Mouse (Mus musculus): Measurements from ENCODE around the gene Pnpla3. TPM values are rescaled to one million over a fixed set of nuclear protein-coding genes. Genes with fewer than 3 reads are reported as not detected.

Gene Pnpla3
- polyA plus RNA-seq (2015; fragmentation: Nextera tagmentation; extraction: Ambion mirVana): 2.6 and 3.7 TPM in 2 replicates

DNA sequence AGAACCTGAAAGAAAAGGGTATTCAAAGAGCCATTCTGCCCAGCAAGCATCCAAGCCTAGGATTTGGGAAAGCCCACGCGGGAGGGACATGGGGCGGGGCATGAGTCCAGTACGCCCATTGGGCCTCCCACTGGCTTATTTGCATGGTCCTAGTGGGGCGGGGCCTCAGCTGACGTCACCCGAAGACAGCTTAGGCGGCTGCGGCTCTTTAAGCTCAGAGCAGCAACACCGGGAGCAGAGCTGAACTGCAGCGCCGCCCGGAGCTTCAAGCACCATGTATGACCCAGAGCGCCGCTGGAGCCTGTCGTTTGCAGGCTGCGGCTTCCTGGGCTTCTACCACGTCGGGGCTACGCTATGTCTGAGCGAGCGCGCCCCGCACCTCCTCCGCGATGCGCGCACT is at the start of gene Pnpla3:
Gene Pnpla3 (plus strand): TSS at position 238 of the 400 bp plus-strand sequence.
- Histone ChIP-seq H3K4me2 (peak within 1 kb of the TSS; percentile 70), H3K4me3 (replicated peaks) (peak within 1 kb of the TSS; percentile 54), H3K9me3 (replicated peaks) (no peaks in the 10 kb centered on the region), H3K4me1 (replicated peaks) (peaks cover 12% of the 10 kb centered on the region), H3K27me3 (peaks cover 47% of the 10 kb centered on the region), H3K27ac (replicated peaks) (peak within 1 kb of the TSS; percentile 71), H3K36me3 (replicated peaks) (no peaks in the 10 kb centered on the region), H3K9ac (peak within 1 kb of the TSS; percentile 53)
- under 1% methylated on average over 28 of the region's 28 CpGs for WGBS (ENCODE audit: insufficient replicate concordance)
- ATAC-seq (ENCODE audit: insufficient read depth): peak; percentile 75

- no peak for ATAC-seq (ENCODE audit: insufficient read depth)
- no peak overlapping the region for H3K27ac ChIP-seq (replicated peaks)
- no peaks in the 10 kb centered on the region for H3K9me3 ChIP-seq (replicated peaks)
- H3K4me3 ChIP-seq (replicated peaks): no peak overlapping the region
- WGBS (ENCODE audit: insufficient replicate concordance): 21% methylated on average over 6 of the region's 6 CpGs
- H3K4me2 ChIP-seq: no peak overlapping the region
- no peaks in the 10 kb centered on the region for H3K27me3 ChIP-seq
- H3K36me3 ChIP-seq (replicated peaks): no peaks in the 10 kb centered on the region
- H3K9ac ChIP-seq: no peak overlapping the region
- 0 out of 2 replicates have a peak, but pooled peaks cover 3% of the 10 kb centered on the region for H3K4me1 ChIP-seq (replicated peaks)
Measured at GRCm38 (mm10) chr15:84120612-84121011, 47.0 kb upstream of the Pnpla3 start.

DNA sequence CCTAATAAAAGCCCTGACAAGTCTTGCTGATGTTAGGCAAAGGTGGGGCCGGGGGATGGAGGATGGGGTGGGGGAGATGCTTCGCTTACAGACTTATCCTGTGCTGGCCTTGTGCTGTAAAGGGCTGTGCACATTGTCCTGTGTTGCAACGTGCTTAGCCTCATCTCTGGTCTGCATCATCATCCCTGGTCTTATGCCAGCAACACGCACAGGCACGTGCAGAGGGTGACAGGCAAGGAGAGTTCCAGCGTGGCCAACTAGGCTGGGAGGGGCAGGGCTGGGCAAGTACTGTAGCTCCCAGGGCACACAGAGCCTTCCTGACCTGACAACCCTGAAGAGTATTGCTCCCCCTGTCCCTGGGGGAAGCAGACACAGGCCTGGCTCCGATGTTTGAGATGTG is 46.6 kb upstream of the Pnpla3 start:
- no peaks in the 10 kb centered on the region for H3K27me3 ChIP-seq
- no peak overlapping the region for H3K4me2 ChIP-seq
- H3K9ac ChIP-seq: no peak overlapping the region
- 50% methylated on average over 7 of the region's 7 CpGs for WGBS (ENCODE audit: insufficient replicate concordance)
- 0 out of 2 replicates have a peak, but pooled peaks cover 3% of the 10 kb centered on the region for H3K4me1 ChIP-seq (replicated peaks)
- no peak overlapping the region for H3K4me3 ChIP-seq (replicated peaks)
- H3K9me3 ChIP-seq (replicated peaks): no peaks in the 10 kb centered on the region
- no peaks in the 10 kb centered on the region for H3K36me3 ChIP-seq (replicated peaks)
- no peak overlapping the region for H3K27ac ChIP-seq (replicated peaks)
- no peak for ATAC-seq (ENCODE audit: insufficient read depth)

GRCm38 (mm10) chr15:84123075-84123474 is 44.6 kb upstream of the Pnpla3 start, which contains the start of gene Pnpla5:
Gene Pnpla5, minus strand, starts transcription at chr15:84123175.
- WGBS (ENCODE audit: insufficient replicate concordance): 53% methylated on average over 8 of the region's 8 CpGs
- H3K9me3 ChIP-seq (replicated peaks): no peaks in the 10 kb centered on the region
- ATAC-seq (ENCODE audit: insufficient read depth): no peak
- H3K4me3 ChIP-seq (replicated peaks): no peak within 1 kb of the TSS
- 0 out of 2 replicates have a peak, but pooled peaks cover 7% of the 10 kb centered on the region for H3K4me1 ChIP-seq (replicated peaks)
- H3K9ac ChIP-seq: no peak within 1 kb of the TSS
- no peaks in the 10 kb centered on the region for H3K36me3 ChIP-seq (replicated peaks)
- no peak within 1 kb of the TSS for H3K27ac ChIP-seq (replicated peaks)
- H3K27me3 ChIP-seq: no peaks in the 10 kb centered on the region
- H3K4me2 ChIP-seq: no peak within 1 kb of the TSS

DNA sequence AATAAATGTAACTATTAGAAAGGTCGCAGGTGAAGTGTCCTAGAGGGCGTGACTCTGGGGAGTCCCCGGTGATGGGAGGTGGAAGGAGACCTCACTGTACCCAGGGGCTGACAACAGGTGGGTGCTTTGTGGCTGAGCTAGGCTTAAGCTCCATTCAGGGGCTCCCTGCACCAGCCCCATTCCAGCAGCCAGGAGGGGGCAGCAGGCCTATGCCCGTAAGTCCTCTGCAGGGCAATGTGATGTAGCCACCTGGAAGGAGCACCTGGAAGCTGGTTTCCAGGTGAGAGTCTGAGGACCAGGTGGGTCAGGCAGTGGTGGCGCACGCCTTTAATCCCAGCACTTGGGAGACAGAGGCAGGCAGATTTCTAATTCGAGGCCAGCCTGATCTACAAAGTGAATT is 43.6 kb upstream of the Pnpla3 start:
- no peak overlapping the region for H3K9ac ChIP-seq
- no peak overlapping the region for H3K4me2 ChIP-seq
- no peak overlapping the region for H3K4me3 ChIP-seq (replicated peaks)
- H3K27ac ChIP-seq (replicated peaks): no peak overlapping the region
- no peak for ATAC-seq (ENCODE audit: insufficient read depth)
- H3K9me3 ChIP-seq (replicated peaks): no peaks in the 10 kb centered on the region
- 51% methylated on average over 7 of the region's 7 CpGs for WGBS (ENCODE audit: insufficient replicate concordance)
- no peaks in the 10 kb centered on the region for H3K27me3 ChIP-seq
- 0 out of 2 replicates have a peak, but pooled peaks cover 7% of the 10 kb centered on the region for H3K4me1 ChIP-seq (replicated peaks)
- H3K36me3 ChIP-seq (replicated peaks): no peaks in the 10 kb centered on the region

DNA sequence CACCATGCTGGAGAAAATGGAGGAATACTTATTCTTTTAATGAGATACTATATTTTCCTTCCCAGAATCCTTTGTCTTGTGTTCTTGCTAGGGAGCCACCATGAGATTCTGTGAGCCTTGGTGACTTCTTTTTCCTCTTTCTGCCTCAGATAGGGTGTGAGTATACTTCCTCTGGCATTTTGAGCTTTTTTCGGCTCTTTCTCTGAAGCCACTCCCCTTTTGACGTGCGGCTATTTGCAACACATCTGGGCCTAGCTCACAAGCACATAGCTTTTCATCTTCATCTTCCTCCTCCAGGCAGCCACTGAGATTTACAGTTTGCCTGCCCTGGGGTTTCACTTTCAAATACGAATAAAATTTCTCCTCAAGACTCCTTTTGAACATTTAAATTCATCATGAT is 41.2 kb upstream of the Pnpla3 start:
- no peaks in the 10 kb centered on the region for H3K36me3 ChIP-seq (replicated peaks)
- no peak overlapping the region for H3K9ac ChIP-seq
- no peak overlapping the region for H3K4me3 ChIP-seq (replicated peaks)
- WGBS (ENCODE audit: insufficient replicate concordance): 22% methylated on average over 4 of the region's 4 CpGs
- no peak overlapping the region for H3K4me2 ChIP-seq
- no peaks in the 10 kb centered on the region for H3K27me3 ChIP-seq
- H3K4me1 ChIP-seq (replicated peaks): 0 out of 2 replicates have a peak, but pooled peaks cover 7% of the 10 kb centered on the region
- no peaks in the 10 kb centered on the region for H3K9me3 ChIP-seq (replicated peaks)
- no peak for ATAC-seq (ENCODE audit: insufficient read depth)
- no peak overlapping the region for H3K27ac ChIP-seq (replicated peaks)

DNA sequence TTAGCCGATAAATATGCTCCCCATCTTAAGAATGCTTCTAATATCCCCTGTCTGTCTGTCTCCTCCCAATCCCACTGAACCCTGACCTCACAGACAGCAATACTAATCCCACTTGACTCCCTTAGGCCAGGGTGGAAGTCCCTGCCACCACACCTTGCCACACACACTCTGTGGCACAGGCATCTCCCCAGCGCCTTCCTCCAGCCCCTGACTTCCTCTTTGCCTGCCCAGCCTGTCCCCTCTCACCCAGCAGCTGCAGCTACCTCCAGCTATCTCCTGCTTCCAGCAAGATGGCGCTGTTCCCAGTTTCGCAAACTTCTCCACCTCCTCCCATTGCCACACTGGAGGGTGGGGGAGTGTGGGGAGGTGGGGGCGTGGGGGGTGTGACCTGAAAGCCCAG is 40.8 kb upstream of the Pnpla3 start:
- H3K36me3 ChIP-seq (replicated peaks): no peaks in the 10 kb centered on the region
- H3K27me3 ChIP-seq: no peaks in the 10 kb centered on the region
- no peak overlapping the region for H3K9ac ChIP-seq
- H3K27ac ChIP-seq (replicated peaks): no peak overlapping the region
- no peak overlapping the region for H3K4me2 ChIP-seq
- ATAC-seq (ENCODE audit: insufficient read depth): no peak
- no peaks in the 10 kb centered on the region for H3K9me3 ChIP-seq (replicated peaks)
- 20% methylated on average over 5 of the region's 5 CpGs for WGBS (ENCODE audit: insufficient replicate concordance)
- H3K4me1 ChIP-seq (replicated peaks): 0 out of 2 replicates have a peak, but pooled peaks cover 7% of the 10 kb centered on the region
- H3K4me3 ChIP-seq (replicated peaks): no peak overlapping the region

- WGBS (ENCODE audit: insufficient replicate concordance): 49% methylated on average over 16 of the region's 16 CpGs
- H3K4me2 ChIP-seq: no peak overlapping the region
- 0 out of 2 replicates have a peak, but pooled peaks cover 3% of the 10 kb centered on the region for H3K4me1 ChIP-seq (replicated peaks)
- no peak for ATAC-seq (ENCODE audit: insufficient read depth)
- H3K4me3 ChIP-seq (replicated peaks): no peak overlapping the region
- H3K36me3 ChIP-seq (replicated peaks): no peaks in the 10 kb centered on the region
- no peaks in the 10 kb centered on the region for H3K9me3 ChIP-seq (replicated peaks)
- no peak overlapping the region for H3K27ac ChIP-seq (replicated peaks)
- no peak overlapping the region for H3K9ac ChIP-seq
- H3K27me3 ChIP-seq: no peaks in the 10 kb centered on the region
Measured at GRCm38 (mm10) chr15:84131096-84131786, 36.4 kb upstream of the Pnpla3 start.

DNA sequence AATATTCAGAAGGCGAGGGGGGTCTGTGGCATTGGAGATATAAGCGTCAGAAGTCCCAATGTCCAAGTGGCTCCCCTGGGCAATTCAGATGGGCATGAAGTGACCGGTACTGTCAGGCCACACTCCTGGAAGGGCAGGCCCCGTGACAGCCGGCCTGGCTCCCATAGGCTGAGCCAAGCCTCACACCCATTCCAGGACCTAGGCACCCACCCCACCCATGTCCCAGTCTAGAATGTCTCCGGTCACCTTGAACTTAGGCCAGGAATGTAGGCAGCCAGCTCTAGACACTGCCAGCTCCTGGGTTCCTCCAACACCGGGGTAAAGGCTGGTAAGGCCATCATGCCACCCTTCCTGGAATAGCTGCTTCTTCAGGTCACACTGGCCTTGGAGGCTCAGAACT is 35.7 kb upstream of the Pnpla3 start:
- Histone ChIP-seq H3K9me3 (replicated peaks) (no peaks in the 10 kb centered on the region), H3K4me1 (replicated peaks) (no peaks in the 10 kb centered on the region), H3K36me3 (replicated peaks) (no peaks in the 10 kb centered on the region), H3K4me3 (replicated peaks) (no peak overlapping the region), H3K27ac (replicated peaks) (no peak overlapping the region), H3K9ac (no peak overlapping the region), H3K4me2 (no peak overlapping the region), H3K27me3 (no peaks in the 10 kb centered on the region)
- WGBS (ENCODE audit: insufficient replicate concordance): 71% methylated on average over 7 of the region's 7 CpGs
- no peak for ATAC-seq (ENCODE audit: insufficient read depth)

- Histone ChIP-seq H3K4me2 (no peak overlapping the region), H3K27me3 (no peaks in the 10 kb centered on the region), H3K27ac (replicated peaks) (no peak overlapping the region), H3K4me3 (replicated peaks) (no peak overlapping the region), H3K9ac (no peak overlapping the region), H3K9me3 (replicated peaks) (no peaks in the 10 kb centered on the region), H3K36me3 (replicated peaks) (no peaks in the 10 kb centered on the region), H3K4me1 (replicated peaks) (no peaks in the 10 kb centered on the region)
- ATAC-seq (ENCODE audit: insufficient read depth): no peak
- 50% methylated on average over 4 of the region's 4 CpGs for WGBS (ENCODE audit: insufficient replicate concordance)
Measured at GRCm38 (mm10) chr15:84133440-84133839, 34.2 kb upstream of the Pnpla3 start.

- Histone ChIP-seq H3K4me1 (replicated peaks) (no peaks in the 10 kb centered on the region), H3K4me3 (replicated peaks) (no peak overlapping the region), H3K27me3 (no peaks in the 10 kb centered on the region), H3K9me3 (replicated peaks) (no peaks in the 10 kb centered on the region), H3K9ac (no peak overlapping the region), H3K27ac (replicated peaks) (no peak overlapping the region), H3K4me2 (no peak overlapping the region), H3K36me3 (replicated peaks) (no peaks in the 10 kb centered on the region)
- no peak for ATAC-seq (ENCODE audit: insufficient read depth)
- 57% methylated on average over 5 of the region's 5 CpGs for WGBS (ENCODE audit: insufficient replicate concordance)
Measured at GRCm38 (mm10) chr15:84135472-84135871, 32.2 kb upstream of the Pnpla3 start.

All from liver, embryonic 15.5 days (tissue).